16 mouse cellular contexts compared by ENCODE assay signal in genomic region chr8:126989363-126990153, GRCm38 (mm10). TPM values are rescaled to one million over a fixed set of nuclear protein-coding genes. Genes with fewer than 3 reads are reported as not detected.
A peak's percentile ranks its signal among the peaks of the same experiment; 100 is the strongest.
DNase-seq lines count a peak whose midpoint lies in the region; ATAC-seq and TF ChIP-seq lines count a peak whose summit lies in the region.
"Had no signal": no experiment of that assay in that cellular context is flagged by ENCODE, and none has a peak within 500 bp of the region (broad histone marks: within the 10 kb centered on the region; RNA-seq: fewer than 3 reads in every experiment).

No protein-coding gene starts in this region.

- H3K27ac ChIP-seq in embryonic facial prominence, embryonic 11.5 days (replicated peaks; ENCODE audit: low read depth, low read length): no peak overlapping the region
- no peak overlapping the region for H3K27ac ChIP-seq in embryonic facial prominence, embryonic 10.5 days (replicated peaks)
- no peak overlapping the region for H3K27ac ChIP-seq in intestine, postnatal 0 days (ENCODE audit: low read depth, low read length)
- no peak overlapping the region for H3K27ac ChIP-seq in intestine, embryonic 15.5 days
- no peak overlapping the region for H3K27ac ChIP-seq in midbrain, embryonic 14.5 days (replicated peaks; ENCODE audit: low read depth, low read length)
- H3K27ac ChIP-seq in midbrain, embryonic 13.5 days: no peak overlapping the region
- H3K27ac ChIP-seq: limb, embryonic 13.5 days; lung, embryonic 15.5 days; neural tube, embryonic 13.5 days had no signal

- DNase-seq in embryonic facial prominence, embryonic 11.5 days (ENCODE audit: low spot score): peak; percentile 53
- DNase-seq in embryonic facial prominence, embryonic 10.5 days (ENCODE audit: low spot score): no peak
- peak; percentile 68 for DNase-seq in midbrain, embryonic 14.5 days
- DNase-seq in spleen, postnatal 14 days (ENCODE audit: low spot score in 2 of 2): no peak
- no peak for DNase-seq in left cerebral cortex, postnatal 4 days
- DNase-seq: adrenal gland, postnatal 36 days; cerebellum, postnatal 36 days; heart, adult 18-20 months; kidney, postnatal 25 days; thymus, postnatal 14 days had no signal

- no peaks in the 10 kb centered on the region for H3K36me3 ChIP-seq in embryonic facial prominence, embryonic 11.5 days (replicated peaks; ENCODE audit: control insufficient read depth, insufficient read depth, low read depth, low read length)
- no peaks in the 10 kb centered on the region for H3K36me3 ChIP-seq in embryonic facial prominence, embryonic 10.5 days (replicated peaks)
- no peaks in the 10 kb centered on the region for H3K36me3 ChIP-seq in intestine, postnatal 0 days (ENCODE audit: control insufficient read depth, insufficient read depth)
- H3K36me3 ChIP-seq in intestine, embryonic 15.5 days: no peaks in the 10 kb centered on the region
- no peaks in the 10 kb centered on the region for H3K36me3 ChIP-seq in midbrain, embryonic 14.5 days (ENCODE audit: control insufficient read depth, insufficient read depth, low read length)
- H3K36me3 ChIP-seq in midbrain, embryonic 13.5 days: no peaks in the 10 kb centered on the region
- H3K36me3 ChIP-seq: limb, embryonic 13.5 days; lung, embryonic 15.5 days; neural tube, embryonic 13.5 days had no signal

- no peak overlapping the region for H3K4me2 ChIP-seq in embryonic facial prominence, embryonic 11.5 days (ENCODE audit: low read depth, low read length)
- no peak overlapping the region for H3K4me2 ChIP-seq in intestine, postnatal 0 days (replicated peaks; ENCODE audit: low read depth)
- H3K4me2 ChIP-seq in intestine, embryonic 15.5 days (replicated peaks): no peak overlapping the region
- H3K4me2 ChIP-seq in midbrain, embryonic 14.5 days (ENCODE audit: low read length): no peak overlapping the region
- no peak overlapping the region for H3K4me2 ChIP-seq in midbrain, embryonic 13.5 days (replicated peaks)
- H3K4me2 ChIP-seq: limb, embryonic 13.5 days; lung, embryonic 15.5 days; neural tube, embryonic 13.5 days had no signal

- peak; percentile 42; the same call in 1 of the 2 replicates for TF ChIP-seq CTCF in intestine, postnatal 0 days (IDR thresholded peaks at IDR 0.05; ENCODE audit: low read depth)

- no peak for ATAC-seq in embryonic facial prominence, embryonic 11.5 days (replicated peaks; ENCODE audit: insufficient number of reproducible peaks, low FRiP score, low TSS enrichment, low read depth)
- ATAC-seq in intestine, postnatal 0 days: no peak
- ATAC-seq in intestine, embryonic 15.5 days: no peak
- no peak for ATAC-seq in midbrain, embryonic 14.5 days (ENCODE audit: low FRiP score, low TSS enrichment)
- ATAC-seq in midbrain, embryonic 13.5 days: no peak

- H3K4me1 ChIP-seq in embryonic facial prominence, embryonic 11.5 days (ENCODE audit: control insufficient read depth, insufficient read depth, low read length): no peaks in the 10 kb centered on the region
- H3K4me1 ChIP-seq in embryonic facial prominence, embryonic 10.5 days: no peaks in the 10 kb centered on the region
- H3K4me1 ChIP-seq in intestine, postnatal 0 days (replicated peaks; ENCODE audit: control insufficient read depth, insufficient read depth, low read length): no peaks in the 10 kb centered on the region
- H3K4me1 ChIP-seq in intestine, embryonic 15.5 days (replicated peaks): no peaks in the 10 kb centered on the region
- H3K4me1 ChIP-seq in midbrain, embryonic 14.5 days (ENCODE audit: control insufficient read depth, insufficient read depth, low read length): no peaks in the 10 kb centered on the region
- 0 out of 2 replicates have a peak, but pooled peaks cover 1% of the 10 kb centered on the region for H3K4me1 ChIP-seq in midbrain, embryonic 13.5 days (replicated peaks)
- H3K4me1 ChIP-seq: lung, embryonic 15.5 days had no signal

- no peak overlapping the region for H3K4me3 ChIP-seq in embryonic facial prominence, embryonic 11.5 days (ENCODE audit: low read depth, low read length)
- H3K4me3 ChIP-seq in embryonic facial prominence, embryonic 10.5 days: no peak overlapping the region
- H3K4me3 ChIP-seq in intestine, postnatal 0 days (ENCODE audit: low read depth, low read length): no peak overlapping the region
- no peak overlapping the region for H3K4me3 ChIP-seq in intestine, embryonic 15.5 days (replicated peaks)
- no peak overlapping the region for H3K4me3 ChIP-seq in midbrain, embryonic 14.5 days (replicated peaks; ENCODE audit: low read depth, low read length)
- H3K4me3 ChIP-seq in midbrain, embryonic 13.5 days (replicated peaks): no peak overlapping the region
- H3K4me3 ChIP-seq: limb, embryonic 13.5 days; lung, embryonic 15.5 days; neural tube, embryonic 13.5 days had no signal

- no peak overlapping the region for H3K9ac ChIP-seq in embryonic facial prominence, embryonic 11.5 days (replicated peaks; ENCODE audit: low read length)
- H3K9ac ChIP-seq in intestine, postnatal 0 days (ENCODE audit: low read depth, low read length): no peak overlapping the region
- H3K9ac ChIP-seq in intestine, embryonic 15.5 days: no peak overlapping the region
- H3K9ac ChIP-seq in midbrain, embryonic 14.5 days (replicated peaks; ENCODE audit: low read length): no peak overlapping the region
- no peak overlapping the region for H3K9ac ChIP-seq in midbrain, embryonic 13.5 days (replicated peaks)
- H3K9ac ChIP-seq: limb, embryonic 13.5 days; lung, embryonic 15.5 days; neural tube, embryonic 13.5 days had no signal

- no peaks in the 10 kb centered on the region for H3K27me3 ChIP-seq in embryonic facial prominence, embryonic 11.5 days (ENCODE audit: control insufficient read depth, insufficient read depth, low read length)
- H3K27me3 ChIP-seq in embryonic facial prominence, embryonic 10.5 days (replicated peaks; ENCODE audit: low read depth, poor library complexity, severe bottlenecking): no peaks in the 10 kb centered on the region
- no peaks in the 10 kb centered on the region for H3K27me3 ChIP-seq in intestine, postnatal 0 days (replicated peaks; ENCODE audit: control insufficient read depth, insufficient read depth, low read length)
- no peaks in the 10 kb centered on the region for H3K27me3 ChIP-seq in intestine, embryonic 15.5 days (replicated peaks)
- no peaks in the 10 kb centered on the region for H3K27me3 ChIP-seq in midbrain, embryonic 14.5 days (ENCODE audit: control insufficient read depth, insufficient read depth, low read length)
- no peaks in the 10 kb centered on the region for H3K27me3 ChIP-seq in midbrain, embryonic 13.5 days
- H3K27me3 ChIP-seq: neural tube, embryonic 13.5 days had no signal

- 71% methylated on average over 5 of the region's 5 CpGs for WGBS in embryonic facial prominence, embryonic 11.5 days
- 79% methylated on average over 5 of the region's 5 CpGs for WGBS in embryonic facial prominence, embryonic 10.5 days
- 81% methylated on average over 5 of the region's 5 CpGs for WGBS in intestine, postnatal 0 days
- WGBS in intestine, embryonic 15.5 days: 77% methylated on average over 5 of the region's 5 CpGs
- 84% methylated on average over 5 of the region's 5 CpGs for WGBS in midbrain, embryonic 14.5 days
- 82% methylated on average over 5 of the region's 5 CpGs for WGBS in midbrain, embryonic 13.5 days

- intact Hi-C loops in left cerebral cortex, postnatal 4 days (cut with DNase I): loop anchor here (5.0 kb wide), 1 partner anchor 188 kb away; no protein-coding TSS in a partner anchor

- H3K9me3 ChIP-seq in embryonic facial prominence, embryonic 11.5 days (replicated peaks; ENCODE audit: control insufficient read depth, low read length): no peaks in the 10 kb centered on the region
- H3K9me3 ChIP-seq in embryonic facial prominence, embryonic 10.5 days: no peaks in the 10 kb centered on the region
- H3K9me3 ChIP-seq in intestine, postnatal 0 days (ENCODE audit: control insufficient read depth): no peaks in the 10 kb centered on the region
- H3K9me3 ChIP-seq in intestine, embryonic 15.5 days: no peaks in the 10 kb centered on the region
- H3K9me3 ChIP-seq in midbrain, embryonic 14.5 days (ENCODE audit: control insufficient read depth, low read length): no peaks in the 10 kb centered on the region
- no peaks in the 10 kb centered on the region; the same call in 1 of the 2 replicates for H3K9me3 ChIP-seq in midbrain, embryonic 13.5 days
- H3K9me3 ChIP-seq: lung, embryonic 15.5 days; neural tube, embryonic 13.5 days had no signal

RNA-seq across cellular contexts. Expression of gene Rbm34, which starts 18.7 kb away (rescaled TPM):
- 29.9 and 38.5 TPM in 2 replicates for polyA plus RNA-seq in embryonic facial prominence, embryonic 11.5 days (2014; fragmentation: Nextera tagmentation; extraction: Ambion mirVana)
- polyA plus RNA-seq in embryonic facial prominence, embryonic 10.5 days (2016; fragmentation: Nextera tagmentation; extraction: Ambion mirVana): 24.9 and 26.9 TPM in 2 replicates
- 25.3 and 29.1 TPM in 2 replicates for polyA plus RNA-seq in intestine, postnatal 0 days (2015; fragmentation: Nextera tagmentation; extraction: Ambion mirVana)
- polyA plus RNA-seq in intestine, embryonic 15.5 days (2015; fragmentation: Nextera tagmentation; extraction: Ambion mirVana): 24.8 and 30.0 TPM in 2 replicates
- 25.5 and 28.1 TPM in 2 replicates for polyA plus RNA-seq in midbrain, embryonic 14.5 days (2014; fragmentation: Nextera tagmentation; extraction: Ambion mirVana)
- 26.5 and 29.6 TPM in 2 replicates for polyA plus RNA-seq in midbrain, embryonic 13.5 days (2015; fragmentation: Nextera tagmentation; extraction: Ambion mirVana)
- 10 to 100 TPM; 18.8 to 19.5 TPM for total RNA-seq in left cerebral cortex, postnatal 4 days (2021)

RNA-seq across cellular contexts. Expression of gene Tomm20, which starts 43.9 kb away (rescaled TPM):
- polyA plus RNA-seq in embryonic facial prominence, embryonic 11.5 days (2014; fragmentation: Nextera tagmentation; extraction: Ambion mirVana): 245 and 256 TPM in 2 replicates
- 285 and 304 TPM in 2 replicates for polyA plus RNA-seq in embryonic facial prominence, embryonic 10.5 days (2016; fragmentation: Nextera tagmentation; extraction: Ambion mirVana)
- polyA plus RNA-seq in intestine, postnatal 0 days (2015; fragmentation: Nextera tagmentation; extraction: Ambion mirVana): 278 and 296 TPM in 2 replicates
- 295 and 300 TPM in 2 replicates for polyA plus RNA-seq in intestine, embryonic 15.5 days (2015; fragmentation: Nextera tagmentation; extraction: Ambion mirVana)
- polyA plus RNA-seq in midbrain, embryonic 14.5 days (2014; fragmentation: Nextera tagmentation; extraction: Ambion mirVana): 205 and 220 TPM in 2 replicates
- 198 and 207 TPM in 2 replicates for polyA plus RNA-seq in midbrain, embryonic 13.5 days (2015; fragmentation: Nextera tagmentation; extraction: Ambion mirVana)
- 100 to 1,000 TPM; 134 to 136 TPM for total RNA-seq in left cerebral cortex, postnatal 4 days (2021)

Comparison
In these comparisons a context has a peak if more than half of its experiments do, and no peak if none do; other contexts are left out.
1. DNase-seq: peak in embryonic facial prominence, embryonic 11.5 days (single experiment) and midbrain, embryonic 14.5 days (single experiment); none in embryonic facial prominence, embryonic 10.5 days (single experiment), spleen, postnatal 14 days (0 of 2) and left cerebral cortex, postnatal 4 days (single experiment).